1 mouse cellular context compared by ENCODE assay signal in the genomic region with DNA sequence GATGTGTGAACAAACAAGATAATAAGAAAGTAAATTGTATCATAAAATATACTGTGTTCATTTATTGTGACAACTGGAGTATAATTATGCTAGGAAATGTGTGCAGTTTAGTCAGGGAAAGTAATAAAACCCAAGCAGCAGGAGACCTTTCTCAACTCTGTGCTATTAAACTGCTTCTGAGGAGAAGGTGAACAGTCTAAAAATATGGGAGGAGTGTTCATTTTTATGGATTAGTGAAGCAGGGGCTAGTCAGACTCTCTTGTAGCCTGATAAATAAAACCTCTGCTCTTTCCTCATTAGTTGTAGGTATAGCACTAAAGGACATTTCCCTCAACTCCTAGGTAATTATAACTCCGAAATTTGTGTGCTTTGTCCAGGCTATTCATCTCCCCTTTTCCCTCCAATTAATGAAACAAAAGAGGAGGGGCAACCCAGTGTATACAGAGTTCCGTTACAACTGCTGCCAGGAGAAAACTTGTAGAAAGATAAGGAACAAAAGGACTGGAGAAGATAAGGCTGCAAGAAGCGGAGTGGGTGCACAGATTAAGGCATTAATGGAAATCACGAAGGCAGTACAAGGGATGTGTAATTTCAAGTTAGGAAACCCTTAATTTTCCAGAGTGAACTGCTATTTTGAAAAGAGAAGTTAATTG.
TF ChIP-seq lines count a peak whose summit lies in the region.

No protein-coding gene starts in this region.

TF ChIP-seq in MEL, 35 proteins besides CTCF, POLR2A, EP300 and RAD21 (continued from another document):
- TF ChIP-seq MYC (IDR thresholded peaks at IDR 0.05; ENCODE audit: low read depth, low read length) (no peak), ELF1 (IDR thresholded peaks at IDR 0.05; ENCODE audit: low read depth, low read length) (no peak), HCFC1 (IDR thresholded peaks at IDR 0.05; ENCODE audit: low read depth, low read length) (no peak), ETS1 (IDR thresholded peaks at IDR 0.05; ENCODE audit: low read depth, low read length) (peak; percentile 51; the same call in 1 of the 2 replicates), CHD2 (IDR thresholded peaks at IDR 0.05; ENCODE audit: low read length) (no peak), UBTF (IDR thresholded peaks at IDR 0.05; ENCODE audit: borderline replicate concordance, insufficient read depth, low read depth, low read length) (no peak), MEF2A (IDR thresholded peaks at IDR 0.05; ENCODE audit: extremely low read depth, insufficient replicate concordance, low read depth, low read length, poor library complexity, severe bottlenecking) (no peak), TBP (IDR thresholded peaks at IDR 0.05; ENCODE audit: low read depth, low read length) (no peak), USF2 (IDR thresholded peaks at IDR 0.05; ENCODE audit: borderline replicate concordance in 1 of 2, insufficient read depth in 1 of 2, low read depth in 1 of 2, low read length in 2 of 2) (no peak), ZNF384 (IDR thresholded peaks at IDR 0.05; ENCODE audit: low read depth, low read length) (no peak), NRF1 (IDR thresholded peaks at IDR 0.05; ENCODE audit: insufficient read depth, low read depth, low read length, poor library complexity, severe bottlenecking) (no peak), MYB (IDR thresholded peaks at IDR 0.05; ENCODE audit: low read depth, low read length) (peak; percentile 67), GATA1 (IDR thresholded peaks at IDR 0.05; ENCODE audit: low read depth, low read length) (peak; percentile 88), JUND (IDR thresholded peaks at IDR 0.05; ENCODE audit: low read depth, low read length) (no peak)
TF ChIP-seq in MEL: peak in this region for 6.
